Mouse (Mus musculus): Measurements from ENCODE around the gene Lysmd3. TPM values are rescaled to one million over a fixed set of nuclear protein-coding genes. Genes with fewer than 3 reads are reported as not detected.
"Not testable (repeated sequence)": the region's sequence is repeated elsewhere in the genome, so short reads cannot be mapped to it uniquely, and the experiment has no call there.

Gene Lysmd3
- polyA plus RNA-seq, 1 experiment from 2014 or later: 33.5 TPM

DNA sequence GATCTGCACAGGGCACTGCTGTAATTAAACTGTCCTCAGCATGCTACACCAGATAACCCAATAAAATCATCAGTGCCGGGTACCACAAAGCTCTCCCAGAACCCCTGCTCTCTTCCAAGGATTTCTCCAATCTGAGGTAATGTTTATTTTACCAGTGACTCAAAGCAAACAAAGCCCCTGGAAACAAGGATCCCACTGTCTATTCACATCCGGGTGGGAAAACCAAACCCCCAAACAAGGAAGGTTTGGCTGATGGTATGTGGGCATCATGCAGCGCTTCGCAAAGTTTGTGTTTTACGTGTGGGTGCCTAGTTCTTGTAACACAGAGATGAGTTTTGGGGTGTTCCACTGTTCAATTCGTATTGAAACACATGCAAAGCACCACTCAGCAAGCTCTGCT, 16.6 kb upstream of the Lysmd3 start:
- Histone ChIP-seq H3K4me2 (replicated peaks; ENCODE audit: low read depth, low read length) (0 out of 2 replicates have a peak overlapping the region, but pooled peaks have one; percentile 2), H3K4me3 (ENCODE audit: low read depth, low read length) (no peak overlapping the region), H3K36me3 (ENCODE audit: control insufficient read depth, insufficient read depth, low read length) (no peaks in the 10 kb centered on the region), H3K27ac (ENCODE audit: low read depth, low read length) (peak overlapping the region; percentile 19; the same call in 1 of the 2 replicates), H3K27me3 (ENCODE audit: control insufficient read depth, insufficient read depth, low read length) (no peaks in the 10 kb centered on the region), H3K9me3 (ENCODE audit: control insufficient read depth, low read length) (no peaks in the 10 kb centered on the region), H3K9ac (ENCODE audit: low read depth, low read length) (no peak overlapping the region), H3K4me1 (replicated peaks; ENCODE audit: control insufficient read depth, insufficient read depth, low read length) (no peaks in the 10 kb centered on the region; the same call in 1 of the 2 replicates)
- 49% methylated on average over 6 of the region's 6 CpGs for WGBS
- ATAC-seq (ENCODE audit: low FRiP score): peak; percentile 31; the same call in 1 of the 2 replicates
- peak; percentile 36 for DNase-seq (ENCODE audit: low spot score)

DNA sequence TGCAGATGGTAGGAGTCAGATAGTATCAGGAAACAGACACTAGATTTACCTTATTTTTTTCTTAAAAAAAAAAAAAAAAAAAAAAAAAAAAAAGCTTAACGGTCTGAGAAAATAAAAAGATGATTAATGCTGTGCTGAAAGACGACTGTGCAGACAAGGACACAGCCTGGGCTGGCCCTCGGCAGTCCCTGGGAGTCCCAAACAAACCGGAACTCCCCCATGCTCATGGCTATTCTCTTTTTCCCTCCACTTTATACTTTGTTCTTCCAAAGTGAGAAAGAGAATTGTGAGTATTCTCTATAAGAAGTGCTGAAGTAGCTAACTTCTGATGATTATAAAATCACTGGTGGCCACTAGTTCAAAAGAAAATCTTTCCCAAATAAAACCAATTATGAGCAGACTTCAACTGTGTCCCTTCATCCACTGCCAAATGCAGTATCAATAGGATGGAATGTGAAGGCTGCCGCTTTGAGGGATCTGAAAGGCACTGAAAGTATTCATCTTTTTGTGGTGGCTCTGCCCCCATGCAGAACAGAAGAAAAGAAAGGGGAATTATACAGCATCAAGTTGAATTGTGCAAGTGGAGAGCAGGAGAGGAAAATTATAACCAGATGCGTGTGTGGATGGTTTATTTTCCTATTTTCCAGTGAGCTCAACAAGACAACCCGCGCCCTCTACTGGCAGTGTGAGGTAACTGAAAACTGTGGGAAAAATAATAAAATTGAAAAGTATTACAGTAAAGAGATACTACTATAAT, 16.0 kb upstream of the Lysmd3 start:
- DNase-seq (ENCODE audit: low spot score): peak; percentile 82
- Histone ChIP-seq H3K27ac (ENCODE audit: low read depth, low read length) (peak overlapping the region; percentile 51), H3K9me3 (ENCODE audit: control insufficient read depth, low read length) (no peaks in the 10 kb centered on the region), H3K9ac (ENCODE audit: low read depth, low read length) (0 out of 2 replicates have a peak overlapping the region, but pooled peaks have one; percentile 19), H3K36me3 (ENCODE audit: control insufficient read depth, insufficient read depth, low read length) (no peaks in the 10 kb centered on the region), H3K4me1 (replicated peaks; ENCODE audit: control insufficient read depth, insufficient read depth, low read length) (no peaks in the 10 kb centered on the region; the same call in 1 of the 2 replicates), H3K4me2 (replicated peaks; ENCODE audit: low read depth, low read length) (peak overlapping the region; percentile 37), H3K4me3 (ENCODE audit: low read depth, low read length) (no peak overlapping the region), H3K27me3 (ENCODE audit: control insufficient read depth, insufficient read depth, low read length) (no peaks in the 10 kb centered on the region)
- ATAC-seq (ENCODE audit: low FRiP score): peak; percentile 51
- WGBS: 1% methylated on average over 8 of the region's 8 CpGs

DNA sequence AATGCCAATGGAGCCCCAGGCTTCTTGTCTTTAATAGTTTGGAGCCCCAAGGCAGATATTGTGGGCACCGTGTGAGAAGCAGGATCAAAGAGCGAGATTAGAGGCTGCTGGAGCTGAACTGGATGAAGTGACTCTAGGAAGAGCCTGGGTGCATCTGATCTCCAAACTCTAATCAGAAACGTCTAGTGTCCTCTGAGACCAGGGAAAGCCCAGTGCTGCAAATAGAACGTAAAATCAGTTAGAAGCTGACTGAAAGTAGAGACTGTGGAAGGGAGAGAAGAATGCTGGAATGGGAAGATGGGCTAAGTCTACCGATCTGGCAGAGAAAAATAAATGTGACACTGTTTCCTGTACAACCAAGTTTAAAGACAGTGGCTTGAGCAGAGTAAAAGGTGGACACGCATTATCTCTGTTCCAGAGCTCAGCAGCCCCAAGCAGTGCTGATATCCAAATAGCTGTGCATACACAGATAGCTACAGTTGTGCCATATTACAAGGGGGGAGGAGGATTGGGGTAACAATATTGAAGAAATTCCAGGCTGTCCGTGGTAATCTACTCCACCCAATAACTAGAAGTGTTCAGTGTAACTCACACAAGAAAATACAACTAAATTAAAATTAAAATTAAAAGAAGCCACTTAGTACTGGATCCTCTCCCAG, 14.8 kb upstream of the Lysmd3 start:
- no peaks in the 10 kb centered on the region; the same call in 1 of the 2 replicates for H3K4me1 ChIP-seq (replicated peaks; ENCODE audit: control insufficient read depth, insufficient read depth, low read length)
- DNase-seq (ENCODE audit: low spot score): no peak
- no peak for ATAC-seq (ENCODE audit: low FRiP score)
- no peaks in the 10 kb centered on the region for H3K27me3 ChIP-seq (ENCODE audit: control insufficient read depth, insufficient read depth, low read length)
- 69% methylated on average over 7 of the region's 7 CpGs for WGBS
- peak overlapping the region; percentile 36 for H3K27ac ChIP-seq (ENCODE audit: low read depth, low read length)
- no peak overlapping the region for H3K4me3 ChIP-seq (ENCODE audit: low read depth, low read length)
- H3K4me2 ChIP-seq (replicated peaks; ENCODE audit: low read depth, low read length): no peak overlapping the region
- no peak overlapping the region for H3K9ac ChIP-seq (ENCODE audit: low read depth, low read length)
- H3K9me3 ChIP-seq (ENCODE audit: control insufficient read depth, low read length): no peaks in the 10 kb centered on the region
- no peaks in the 10 kb centered on the region for H3K36me3 ChIP-seq (ENCODE audit: control insufficient read depth, insufficient read depth, low read length)

- Histone ChIP-seq H3K27me3 (ENCODE audit: control insufficient read depth, insufficient read depth, low read length) (no peaks in the 10 kb centered on the region), H3K27ac (ENCODE audit: low read depth, low read length) (no peak overlapping the region), H3K9ac (ENCODE audit: low read depth, low read length) (no peak overlapping the region), H3K4me3 (ENCODE audit: low read depth, low read length) (no peak overlapping the region), H3K36me3 (ENCODE audit: control insufficient read depth, insufficient read depth, low read length) (no peaks in the 10 kb centered on the region), H3K4me1 (replicated peaks; ENCODE audit: control insufficient read depth, insufficient read depth, low read length) (no peaks in the 10 kb centered on the region; the same call in 1 of the 2 replicates), H3K9me3 (ENCODE audit: control insufficient read depth, low read length) (no peaks in the 10 kb centered on the region), H3K4me2 (replicated peaks; ENCODE audit: low read depth, low read length) (no peak overlapping the region)
- no peak for DNase-seq (ENCODE audit: low spot score)
- WGBS: 92% methylated on average over 11 of the region's 11 CpGs
- ATAC-seq (ENCODE audit: low FRiP score): no peak
Measured at GRCm38 (mm10) chr13:81644047-81644565, 13.4 kb upstream of the Lysmd3 start.

GRCm38 (mm10) chr13:81646348-81646747, 11.1 kb upstream of the Lysmd3 start:
- Histone ChIP-seq H3K36me3 (ENCODE audit: control insufficient read depth, insufficient read depth, low read length) (no peaks in the 10 kb centered on the region), H3K9ac (ENCODE audit: low read depth, low read length) (no peak overlapping the region), H3K4me3 (ENCODE audit: low read depth, low read length) (no peak overlapping the region), H3K27ac (ENCODE audit: low read depth, low read length) (no peak overlapping the region), H3K4me2 (replicated peaks; ENCODE audit: low read depth, low read length) (no peak overlapping the region), H3K4me1 (replicated peaks; ENCODE audit: control insufficient read depth, insufficient read depth, low read length) (no peaks in the 10 kb centered on the region), H3K27me3 (ENCODE audit: control insufficient read depth, insufficient read depth, low read length) (no peaks in the 10 kb centered on the region), H3K9me3 (ENCODE audit: control insufficient read depth, low read length) (no peaks in the 10 kb centered on the region)
- ATAC-seq (ENCODE audit: low FRiP score): no peak
- WGBS: 91% methylated on average over 6 of the region's 6 CpGs
- no peak for DNase-seq (ENCODE audit: low spot score)

GRCm38 (mm10) chr13:81650382-81650781, 7.1 kb upstream of the Lysmd3 start:
- not testable (repeated sequence) for H3K4me3 ChIP-seq (ENCODE audit: low read depth, low read length); H3K36me3 ChIP-seq (ENCODE audit: control insufficient read depth, insufficient read depth, low read length); H3K9me3 ChIP-seq (ENCODE audit: control insufficient read depth, low read length); H3K4me2 ChIP-seq (replicated peaks; ENCODE audit: low read depth, low read length); H3K4me1 ChIP-seq (replicated peaks; ENCODE audit: control insufficient read depth, insufficient read depth, low read length); H3K9ac ChIP-seq (ENCODE audit: low read depth, low read length); H3K27ac ChIP-seq (ENCODE audit: low read depth, low read length); ATAC-seq (ENCODE audit: low FRiP score); DNase-seq (ENCODE audit: low spot score); H3K27me3 ChIP-seq (ENCODE audit: control insufficient read depth, insufficient read depth, low read length)
- 85% methylated on average over 5 of the region's 6 CpGs for WGBS

- WGBS: 10% methylated on average over 14 of the region's 14 CpGs
- peak overlapping the region; percentile 60 for H3K4me2 ChIP-seq (replicated peaks; ENCODE audit: low read depth, low read length)
- H3K4me3 ChIP-seq (ENCODE audit: low read depth, low read length): peak overlapping the region; percentile 83; the same call in 1 of the 2 replicates
- no peak overlapping the region for H3K9ac ChIP-seq (ENCODE audit: low read depth, low read length)
- ATAC-seq (ENCODE audit: low FRiP score): peak; percentile 57
- no peaks in the 10 kb centered on the region for H3K27me3 ChIP-seq (ENCODE audit: control insufficient read depth, insufficient read depth, low read length)
- H3K4me1 ChIP-seq (replicated peaks; ENCODE audit: control insufficient read depth, insufficient read depth, low read length): no peaks in the 10 kb centered on the region
- H3K27ac ChIP-seq (ENCODE audit: low read depth, low read length): peak overlapping the region; percentile 89
- DNase-seq (ENCODE audit: low spot score): peak; percentile 72
- H3K36me3 ChIP-seq (ENCODE audit: control insufficient read depth, insufficient read depth, low read length): no peaks in the 10 kb centered on the region
- H3K9me3 ChIP-seq (ENCODE audit: control insufficient read depth, low read length): no peaks in the 10 kb centered on the region
Measured at GRCm38 (mm10) chr13:81656091-81656850, 1.2 kb upstream of the Lysmd3 start.

DNA sequence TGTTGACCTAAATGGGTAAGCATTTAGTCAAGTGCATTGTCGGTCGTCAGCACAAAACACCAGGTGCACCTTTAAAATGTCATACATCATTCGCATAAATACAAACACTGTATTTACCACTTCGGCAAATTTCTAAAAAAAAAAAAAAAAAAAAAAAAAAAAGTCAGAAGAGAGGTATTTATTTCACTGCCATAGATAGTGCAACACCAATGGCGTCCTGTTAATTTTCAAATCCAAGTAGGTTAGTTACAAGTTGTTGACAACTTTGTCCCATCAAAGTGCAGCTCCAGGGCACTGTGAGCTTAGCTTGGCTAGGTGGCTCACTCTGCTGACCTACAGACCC, 484 bp upstream of the Lysmd3 start:
- peak; percentile 16; the same call in 1 of the 2 replicates for ATAC-seq (ENCODE audit: low FRiP score)

More for the DNA sequence above, 484 bp upstream of the Lysmd3 start:
- Histone ChIP-seq H3K27ac (ENCODE audit: low read depth, low read length) (peak overlapping the region; percentile 89), H3K4me3 (ENCODE audit: low read depth, low read length) (peak overlapping the region; percentile 83), H3K4me2 (replicated peaks; ENCODE audit: low read depth, low read length) (peak overlapping the region; percentile 60), H3K9ac (ENCODE audit: low read depth, low read length) (peak overlapping the region; percentile 81), H3K36me3 (ENCODE audit: control insufficient read depth, insufficient read depth, low read length) (no peaks in the 10 kb centered on the region), H3K9me3 (ENCODE audit: control insufficient read depth, low read length) (no peaks in the 10 kb centered on the region), H3K27me3 (ENCODE audit: control insufficient read depth, insufficient read depth, low read length) (no peaks in the 10 kb centered on the region), H3K4me1 (replicated peaks; ENCODE audit: control insufficient read depth, insufficient read depth, low read length) (no peaks in the 10 kb centered on the region)
- WGBS: 12% methylated on average over 5 of the region's 5 CpGs
- DNase-seq (ENCODE audit: low spot score): no peak

Data from hindbrain, embryonic 11.5 days (tissue).